Mouse (Mus musculus) CH12.LX (cell line): Measurements from ENCODE around the gene Bbof1. TPM values are rescaled to one million over a fixed set of nuclear protein-coding genes. Genes with fewer than 3 reads are reported as not detected.

Experiments
- DNase-seq: peaks from one replicate; pipeline ENCODE4 v3.0.0-alpha.2; 2013; ENCODE audit errors: extremely low read depth
- H3K27ac ChIP-seq: 2 replicates; pipeline ENCODE4 v1.5.1; 2012; ENCODE audit warnings: low read depth, mild to moderate bottlenecking, control low read depth, moderate library complexity; ENCODE audit not compliant: insufficient read depth
- H3K27me3 ChIP-seq: replicated peaks from 2 replicates; pipeline ENCODE3; 2012; ENCODE audit warnings: inconsistent platforms
- H3K36me3 ChIP-seq, 2 experiments: replicated peaks in 1 of 2; 2 replicates each; pipeline versions ENCODE3 to v1.6.1; 2012; ENCODE audit warnings: inconsistent platforms in 1 of 2, low read length in 1 of 2, mild to moderate bottlenecking in 1 of 2, mixed read lengths in 1 of 2, moderate library complexity in 1 of 2; ENCODE audit not compliant: control insufficient read depth in 1 of 2, insufficient read depth in 1 of 2
- H3K4me1 ChIP-seq, 2 experiments: 2 replicates each; pipeline ENCODE4 v1.6.1; 2012; ENCODE audit warnings: inconsistent platforms in 1 of 2, moderate library complexity in 1 of 2; ENCODE audit not compliant: insufficient read depth in 2 of 2, control insufficient read depth in 1 of 2
- H3K4me2 ChIP-seq: 2 replicates; pipeline ENCODE4 v1.6.1; 2012; ENCODE audit warnings: low read depth, mild to moderate bottlenecking, control low read depth; ENCODE audit not compliant: poor library complexity, insufficient read depth, severe bottlenecking
- H3K4me3 ChIP-seq, 3 experiments: fragments of 150-350 bp in 1 of 3; sonication (generic) in 1 of 3; replicated peaks in 1 of 3; 2 replicates each; pipeline versions ENCODE3 to v1.5.1; 2011 to 2012; ENCODE audit warnings: low read depth in 2 of 3, low read length in 2 of 3, mild to moderate bottlenecking in 2 of 3, moderate library complexity in 2 of 3, control low read depth in 1 of 3, improper control_type of control experiment in 1 of 3, inconsistent platforms in 1 of 3, mixed read lengths in 1 of 3; ENCODE audit not compliant: poor library complexity in 1 of 3
- H3K79me2 ChIP-seq: replicated peaks from 2 replicates; pipeline ENCODE4 v1.6.1; 2012; ENCODE audit warnings: mild to moderate bottlenecking, moderate library complexity; ENCODE audit not compliant: control insufficient read depth, poor library complexity, insufficient read depth, severe bottlenecking; ENCODE audit errors: extremely low read depth
- H3K9ac ChIP-seq: 2 replicates; pipeline ENCODE4 v1.6.1; 2012; ENCODE audit warnings: low read depth, mild to moderate bottlenecking, control low read depth, moderate library complexity; ENCODE audit not compliant: insufficient read depth
- H3K9me3 ChIP-seq: replicated peaks from 2 replicates; pipeline ENCODE3; 2012; ENCODE audit warnings: low read length, inconsistent platforms, mixed read lengths
- BHLHE40 ChIP-seq: IDR thresholded peaks from 2 replicates; pipeline ENCODE4 v1.6.1; 2011; ENCODE audit warnings: mild to moderate bottlenecking, low read depth, low read length, improper control_type of control experiment
- CHD1 ChIP-seq: IDR thresholded peaks from 2 replicates; pipeline ENCODE4 v1.6.1; 2012; ENCODE audit warnings: low read depth, low read length, improper control_type of control experiment, inconsistent platforms
- CTCF ChIP-seq, 2 experiments: IDR thresholded peaks in 1 of 2; conservative IDR thresholded peaks in 1 of 2; 2 replicates each; pipeline ENCODE4 v1.5.1; 2011 to 2012; ENCODE audit warnings: low read depth in 2 of 2, low read length in 2 of 2, improper control_type of control experiment in 1 of 2, inconsistent platforms in 1 of 2, mild to moderate bottlenecking in 1 of 2, moderate library complexity in 1 of 2
- HCFC1 ChIP-seq: IDR thresholded peaks from 2 replicates; pipeline ENCODE4 v1.6.1; 2012; ENCODE audit warnings: low read depth, mild to moderate bottlenecking, inconsistent platforms, low read length, improper control_type of control experiment
- JUN ChIP-seq: IDR thresholded peaks from 2 replicates; pipeline ENCODE4 v1.6.1; 2011; ENCODE audit warnings: low read depth, mild to moderate bottlenecking, low read length, improper control_type of control experiment, moderate library complexity; ENCODE audit not compliant: insufficient read depth
- JUND ChIP-seq: conservative IDR thresholded peaks from 2 replicates; pipeline ENCODE4 v1.6.1; 2011; ENCODE audit warnings: low read depth, low read length, improper control_type of control experiment
- KAT2A ChIP-seq: IDR thresholded peaks from 2 replicates; pipeline ENCODE4 v1.6.1; 2012; ENCODE audit warnings: low read length, improper control_type of control experiment, inconsistent platforms; ENCODE audit not compliant: insufficient replicate concordance
- MAFK ChIP-seq: IDR thresholded peaks from 2 replicates; pipeline ENCODE4 v1.6.1; 2011; ENCODE audit warnings: low read length, improper control_type of control experiment; ENCODE audit not compliant: insufficient replicate concordance
- MEF2A ChIP-seq: IDR thresholded peaks from 2 replicates; pipeline ENCODE4 v1.6.1; 2014; ENCODE audit warnings: low read depth, mild to moderate bottlenecking, inconsistent platforms, low read length, improper control_type of control experiment, borderline replicate concordance
- MYC ChIP-seq: IDR thresholded peaks from 2 replicates; pipeline ENCODE4 v1.6.1; 2011; ENCODE audit warnings: low read depth, mild to moderate bottlenecking, improper control_type of control experiment, low read length
- NELFE ChIP-seq: IDR thresholded peaks from 2 replicates; pipeline ENCODE4 v1.6.1; 2011; ENCODE audit warnings: low read depth, low read length, improper control_type of control experiment
- POLR2A ChIP-seq: IDR thresholded peaks from 2 replicates; pipeline ENCODE4 v1.6.1; 2011; ENCODE audit warnings: low read depth, mild to moderate bottlenecking, improper control_type of control experiment, low read length
- POLR2AphosphoS2 ChIP-seq: IDR thresholded peaks from 2 replicates; pipeline ENCODE4 v1.6.1; 2011; ENCODE audit warnings: low read depth, low read length, improper control_type of control experiment
- RAD21 ChIP-seq: IDR thresholded peaks from 2 replicates; pipeline ENCODE4 v1.6.1; 2011; ENCODE audit warnings: low read depth, mild to moderate bottlenecking, low read length, improper control_type of control experiment, moderate library complexity
- SIN3A ChIP-seq: IDR thresholded peaks from 2 replicates; pipeline ENCODE4 v1.6.1; 2012; ENCODE audit warnings: low read length, improper control_type of control experiment, inconsistent platforms
- TBP ChIP-seq: conservative IDR thresholded peaks from 2 replicates; pipeline ENCODE4 v1.6.1; 2011; ENCODE audit warnings: low read depth, low read length, improper control_type of control experiment
- TCF12 ChIP-seq: IDR thresholded peaks from 2 replicates; pipeline ENCODE4 v1.6.1; 2014; ENCODE audit warnings: low read depth, mild to moderate bottlenecking, inconsistent platforms, low read length, improper control_type of control experiment
- UBTF ChIP-seq: IDR thresholded peaks from 2 replicates; pipeline ENCODE4 v1.6.1; 2012; ENCODE audit warnings: low read depth, mild to moderate bottlenecking, inconsistent platforms, low read length, improper control_type of control experiment, moderate library complexity
- USF2 ChIP-seq: conservative IDR thresholded peaks from 2 replicates; pipeline ENCODE4 v1.6.1; 2011; ENCODE audit warnings: low read depth, low read length, improper control_type of control experiment
- ZNF384 ChIP-seq: IDR thresholded peaks from 2 replicates; pipeline ENCODE4 v1.6.1; 2012; ENCODE audit warnings: low read depth, low read length, improper control_type of control experiment, inconsistent platforms
- dilution Hi-C: fragments of 300-500 bp; cut with MboI; formaldehyde crosslinking; loops from 2 replicates; pipeline ENCODE4 v1.14.3; 2020; ENCODE audit warnings: low sequenced_read_pairs; ENCODE audit not compliant: extremely low pct_unique_long_range_greater_than_20kb, extremely low pct_ligation_motif_present
- in situ Hi-C: fragments of 300-500 bp; cut with MboI; formaldehyde crosslinking; loops from 3 replicates; pipeline ENCODE4 v1.14.3; 2019; ENCODE audit warnings: low sequenced_read_pairs, low pct_ligation_motif_present, low pct_unique_long_range_greater_than_20kb, mixed read lengths
- polyA plus RNA-seq: library from polyadenylated mRNA; unstranded; fragments of >175 nt; gene quantifications from 2 replicates; pipeline ENCODE4 v1.2.1, GENCODE M21; 2012; ENCODE audit warnings: low read depth; ENCODE audit not compliant: insufficient read length
- total RNA-seq, 2 experiments: library from RNA; depleted of rRNA; stranded (reverse); fragments of 300-350 nt in 1 of 2; fragments of >200 nt in 1 of 2; gene quantifications; 2 replicates each; pipeline ENCODE4 v1.2.3; 2012 to 2014

Gene Bbof1
- total and polyA plus RNA-seq, 3 experiments: 0.24 to 0.41 (median 0.34) TPM

DNA sequence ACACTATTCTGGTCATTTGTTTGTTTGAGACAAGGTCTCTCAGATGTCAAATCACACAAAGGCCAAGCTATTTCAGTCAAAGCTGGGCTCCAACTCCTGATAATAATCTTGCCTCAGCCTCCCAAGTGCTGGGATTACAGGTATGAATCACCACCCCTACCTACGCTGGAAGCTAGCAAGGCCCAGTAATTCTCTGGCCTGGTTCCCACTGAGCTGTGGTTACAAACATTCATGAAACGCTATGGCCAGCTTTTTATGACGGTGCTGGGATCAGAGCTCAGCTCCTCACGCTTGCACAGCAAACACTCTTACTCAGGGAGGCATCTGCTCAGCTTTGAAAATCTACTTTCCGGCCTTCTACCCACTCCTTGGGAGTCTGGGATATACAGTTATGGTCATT is 15.0 kb upstream of the Bbof1 start:
- no peaks in the 10 kb centered on the region for H3K79me2 ChIP-seq
- H3K4me2 ChIP-seq: no peak overlapping the region
- no peak overlapping the region for H3K4me3 ChIP-seq
- H3K4me1 ChIP-seq: peaks cover 4 to 14% of the 10 kb centered on the region in 2 experiments
- H3K9me3 ChIP-seq: no peaks in the 10 kb centered on the region
- no peaks in the 10 kb centered on the region for H3K36me3 ChIP-seq
- dilution Hi-C loops: no loop called here
- in situ Hi-C loops: no loop called here
- H3K27me3 ChIP-seq: no peaks in the 10 kb centered on the region
- no peak overlapping the region for H3K9ac ChIP-seq
- H3K27ac ChIP-seq: no peak overlapping the region
- DNase-seq: no peak
- TF ChIP-seq RAD21 (no peak), NELFE (no peak), CHD1 (no peak)

DNA sequence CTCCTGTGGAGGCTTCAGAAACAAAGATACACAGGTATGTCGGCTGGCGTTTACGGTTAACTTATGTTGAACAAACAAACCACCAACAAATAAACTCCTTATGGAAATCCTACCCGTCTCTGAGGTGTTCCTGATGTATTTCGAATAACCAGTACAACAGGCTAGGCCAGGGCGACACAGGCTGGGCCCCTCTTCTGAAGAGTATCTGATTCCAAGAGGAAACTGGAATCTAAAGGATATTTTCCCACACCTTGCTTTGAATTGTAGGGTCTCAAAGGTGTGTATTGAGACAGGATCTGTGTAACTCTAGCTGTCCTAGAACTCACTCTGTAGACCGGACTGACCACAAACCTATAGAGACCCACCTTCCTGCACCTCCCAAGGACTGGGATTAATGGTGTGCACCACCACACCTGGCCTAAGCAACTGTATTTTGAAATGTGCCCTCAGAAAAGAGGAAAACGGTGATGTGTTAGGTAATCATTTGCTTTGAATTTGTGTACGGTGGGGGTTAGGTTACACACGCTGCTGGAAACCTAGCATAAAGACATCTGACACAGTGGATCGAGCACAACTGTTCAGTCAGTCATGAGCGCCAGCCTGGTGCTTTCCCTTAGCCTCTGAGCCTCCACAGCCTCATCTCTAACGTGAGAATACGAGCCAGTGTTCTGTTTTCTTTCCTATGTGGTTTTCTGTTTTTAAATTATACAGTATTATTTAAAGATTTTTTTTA is 11.8 kb upstream of the Bbof1 start:
- Histone ChIP-seq H3K27ac (no peak overlapping the region), H3K4me2 (no peak overlapping the region), H3K4me3 (no peak overlapping the region), H3K9me3 (no peaks in the 10 kb centered on the region), H3K36me3 (no peaks in the 10 kb centered on the region), H3K79me2 (no peaks in the 10 kb centered on the region), H3K4me1 (peaks cover 0 to 7% of the 10 kb centered on the region in 2 experiments; a peak in 2 of 4 replicates), H3K9ac (no peak overlapping the region), H3K27me3 (no peaks in the 10 kb centered on the region)
- dilution Hi-C loops: no loop called here
- in situ Hi-C loops: no loop called here
- no peak for TF ChIP-seq HCFC1
- no peak for TF ChIP-seq SIN3A
- TF ChIP-seq CTCF (conservative IDR thresholded peaks at IDR 0.05 in 1 of 2, IDR thresholded peaks at IDR 0.05 in 1 of 2; ENCODE audit: low read depth in 2 of 2, low read length in 2 of 2): no peak
- TF ChIP-seq TCF12: no peak
- TF ChIP-seq BHLHE40: no peak
- no peak for TF ChIP-seq TBP
- no peak for TF ChIP-seq CHD1
- no peak for TF ChIP-seq POLR2AphosphoS2
- no peak for TF ChIP-seq ZNF384
- TF ChIP-seq MAFK: no peak
- TF ChIP-seq USF2: no peak
- TF ChIP-seq MEF2A: no peak
- TF ChIP-seq JUN: no peak
- TF ChIP-seq POLR2A: no peak
- TF ChIP-seq RAD21: no peak
- TF ChIP-seq KAT2A: no peak
- no peak for TF ChIP-seq MYC
- no peak for TF ChIP-seq UBTF
- TF ChIP-seq JUND: no peak
- no peak for TF ChIP-seq NELFE
- peak; percentile 12 for DNase-seq
